Mouse (Mus musculus) layer of hippocampus, adult 18-20 months (tissue): Measurements from ENCODE around the gene Unc5cl. TPM values are rescaled to one million over a fixed set of nuclear protein-coding genes. Genes with fewer than 3 reads are reported as not detected.

Source experiments
- DNase-seq, 2 experiments: peaks; one replicate each; pipeline ENCODE4 v3.0.0; 2022; ENCODE audit warnings: low spot score in 2 of 2
- total RNA-seq, 2 experiments: library from RNA; stranded (reverse); gene quantifications; 2 replicates each; pipeline ENCODE4 v1.2.3; 2021

The Unc5cl gene
- total RNA-seq, 2 experiments from 2014 or later = 0.56 to 0.92 TPM

- DNase-seq = no peak
Observed at GRCm38 (mm10) chr17:48431054-48431453, 23.6 kb upstream of the Unc5cl start.

- no peak for DNase-seq
Observed at GRCm38 (mm10) chr17:48432158-48432980, 22.3 kb upstream of the Unc5cl start, which contains the start of gene Apobec2. Gene Apobec2 (minus strand): TSS chr17:48432930.

- DNase-seq = no peak
Observed at GRCm38 (mm10) chr17:48433006-48433655, 21.6 kb upstream of the Unc5cl start.

- DNase-seq = no peak
Observed at GRCm38 (mm10) chr17:48433689-48434330, 20.9 kb upstream of the Unc5cl start.

- DNase-seq = no peak
Observed at GRCm38 (mm10) chr17:48434479-48434878, 20.2 kb upstream of the Unc5cl start.

GRCm38 (mm10) chr17:48436487-48436886 is 18.2 kb upstream of the Unc5cl start:
- DNase-seq = no peak

GRCm38 (mm10) chr17:48437421-48437911 is 17.2 kb upstream of the Unc5cl start:
- no peak for DNase-seq

- no peak for DNase-seq
Observed at GRCm38 (mm10) chr17:48442745-48443457, 11.8 kb upstream of the Unc5cl start.

- no peak for DNase-seq
Observed at GRCm38 (mm10) chr17:48443542-48444145, 11.1 kb upstream of the Unc5cl start.

GRCm38 (mm10) chr17:48447675-48448074 is 7.0 kb upstream of the Unc5cl start:
- DNase-seq = no peak

- no peak for DNase-seq
Observed at GRCm38 (mm10) chr17:48450666-48451352, 3.9 kb upstream of the Unc5cl start.

GRCm38 (mm10) chr17:48451353-48451675 is 3.4 kb upstream of the Unc5cl start, which contains the start of gene Tspo2:
Gene Tspo2 (minus strand): TSS chr17:48451522.
- DNase-seq = no peak

GRCm38 (mm10) chr17:48451753-48452444 is 2.8 kb upstream of the Unc5cl start:
- no peak for DNase-seq

GRCm38 (mm10) chr17:48453489-48453888 is 1.2 kb upstream of the Unc5cl start:
- DNase-seq = no peak

- DNase-seq = no peak
Observed at GRCm38 (mm10) chr17:48454190-48454589, 511 bp upstream of the Unc5cl start.

- DNase-seq = no peak
Observed at GRCm38 (mm10) chr17:48455955-48456354, 1.3 kb downstream of the Unc5cl start.

- no peak for DNase-seq
Observed at GRCm38 (mm10) chr17:48457971-48458653, 3.4 kb downstream of the Unc5cl start.

GRCm38 (mm10) chr17:48462096-48462495 is 7.4 kb downstream of the Unc5cl start:
- no peak for DNase-seq

- DNase-seq = no peak
Observed at GRCm38 (mm10) chr17:48463391-48463790, 8.7 kb downstream of the Unc5cl start.
